Mouse (Mus musculus): ENCODE data around the gene Klhl10. TPM values are rescaled to one million over a fixed set of nuclear protein-coding genes. Genes with fewer than 3 reads are reported as not detected.

Gene Klhl10
- polyA plus RNA-seq, 1 experiment from 2014 or later, result 0.62 TPM

DNA sequence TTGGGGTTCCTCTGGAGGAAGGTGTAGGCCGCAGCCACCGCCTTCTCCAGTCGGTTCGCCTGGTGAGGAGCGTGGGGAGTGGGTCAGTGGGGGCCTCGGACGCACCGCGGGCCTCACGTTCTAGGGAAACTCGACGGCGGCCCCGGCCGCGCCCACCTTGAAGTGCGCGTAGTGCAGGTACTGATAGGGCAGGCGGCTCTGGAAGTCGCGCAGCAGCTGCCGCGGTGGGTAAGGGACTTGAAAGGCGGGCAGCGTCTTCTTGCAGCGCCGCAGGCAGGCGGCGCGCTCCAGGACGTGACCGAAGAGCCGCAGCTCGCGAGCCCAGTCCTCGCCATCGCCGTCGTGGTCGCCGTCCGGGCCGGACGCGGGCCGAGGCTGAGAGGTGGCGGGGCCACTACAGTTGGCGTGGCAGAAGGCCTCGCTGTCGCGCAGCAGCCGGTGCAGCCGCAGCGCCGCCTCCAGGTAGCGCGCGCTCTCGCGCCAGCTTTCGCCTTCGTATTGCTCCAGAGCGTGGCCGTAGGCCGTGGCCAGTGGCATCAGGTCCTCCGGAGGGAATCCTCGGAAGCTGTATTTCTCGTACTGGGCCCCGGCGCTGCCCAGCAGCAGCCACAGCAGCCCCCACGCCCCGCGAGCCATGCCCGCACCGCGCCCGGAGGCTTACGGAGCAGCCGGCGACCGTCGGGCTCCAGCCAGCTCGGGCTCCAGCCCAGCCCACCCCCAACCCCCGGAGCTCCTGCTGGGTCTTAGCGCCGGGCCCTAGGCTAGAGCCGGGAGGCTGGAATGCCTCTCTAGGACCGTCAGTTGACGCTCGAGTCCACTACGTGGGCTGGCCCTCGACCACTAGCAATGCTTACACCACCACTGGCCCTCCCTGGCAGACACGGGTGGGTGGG lies 27.4 kb upstream of the Klhl10 start, which contains the start of gene P3h4:
P3h4 (minus strand) TSS at position 816 of the 893 bp plus-strand sequence.
- 1% methylated on average over 93 of the region's 93 CpGs for WGBS
- Histone ChIP-seq H3K4me3 (peak within 1 kb of the TSS; percentile 77), H3K27ac (replicated peaks) (peak within 1 kb of the TSS; percentile 90), H3K27me3 (ENCODE audit: low read depth, poor library complexity, severe bottlenecking) (peaks cover 48% of the 10 kb centered on the region), H3K36me3 (peaks cover 1% of the 10 kb centered on the region; the same call in 1 of the 2 replicates), H3K9me3 (replicated peaks) (no peaks in the 10 kb centered on the region), H3K4me1 (peaks cover 47% of the 10 kb centered on the region)
- DNase-seq (ENCODE audit: low spot score), result peak; percentile 90

DNA sequence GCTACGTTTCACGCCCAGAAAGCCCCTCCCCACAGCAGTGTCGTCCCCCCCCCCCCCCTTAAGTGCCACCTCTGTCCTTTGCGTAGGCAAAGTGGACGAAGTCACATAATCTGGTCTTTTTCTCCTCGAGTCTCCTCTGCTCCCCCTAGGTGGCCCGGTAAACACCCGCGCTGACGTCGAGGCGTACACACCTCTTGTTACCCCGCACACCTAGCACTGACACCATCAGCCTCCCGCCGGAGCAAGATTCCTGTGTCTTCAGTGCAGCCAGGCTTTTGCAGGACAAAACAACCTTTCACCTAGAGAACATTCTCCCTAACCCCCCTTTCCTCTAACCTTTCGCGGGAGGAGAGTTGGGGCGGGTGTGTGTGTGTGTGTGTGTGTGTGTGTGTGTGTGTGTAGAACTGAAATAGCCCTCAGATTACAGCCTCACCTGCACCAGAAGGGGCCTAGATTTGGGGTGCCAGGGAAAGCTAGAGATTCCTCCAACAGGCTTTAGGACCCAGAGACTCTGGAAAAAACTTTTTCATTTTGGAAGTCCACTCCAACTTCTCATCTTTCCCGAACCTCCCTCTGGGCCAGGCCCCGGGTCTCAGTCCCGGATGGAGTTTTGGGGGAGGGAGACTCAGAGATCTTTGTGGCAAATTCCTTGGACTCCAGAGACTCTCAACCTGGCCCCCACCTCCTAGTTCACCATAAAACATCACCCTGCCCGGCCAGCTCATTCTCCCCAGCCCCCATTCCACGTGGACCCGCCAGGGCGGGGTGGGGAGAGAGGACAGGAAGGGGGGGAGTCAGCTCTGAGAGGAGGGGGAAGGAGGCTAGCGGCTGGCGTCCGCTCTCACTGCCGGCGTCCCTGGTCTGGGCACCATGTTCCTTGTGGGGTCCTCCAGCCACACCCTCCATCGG lies 26.5 kb upstream of the Klhl10 start, which contains the start of gene Fkbp10:
Fkbp10 (plus strand) TSS at position 784 of the 909 bp plus-strand sequence.
- H3K4me1 ChIP-seq, result peaks cover 47% of the 10 kb centered on the region
- H3K27ac ChIP-seq (replicated peaks), result peak within 1 kb of the TSS; percentile 90
- H3K27me3 ChIP-seq (ENCODE audit: low read depth, poor library complexity, severe bottlenecking), result peaks cover 48% of the 10 kb centered on the region
- no peaks in the 10 kb centered on the region; the same call in 1 of the 2 replicates for H3K36me3 ChIP-seq
- H3K9me3 ChIP-seq (replicated peaks), result no peaks in the 10 kb centered on the region
- DNase-seq (ENCODE audit: low spot score), result peak; percentile 66
- peak within 1 kb of the TSS; percentile 77 for H3K4me3 ChIP-seq
- WGBS, result under 1% methylated on average over 30 of the region's 31 CpGs

DNA sequence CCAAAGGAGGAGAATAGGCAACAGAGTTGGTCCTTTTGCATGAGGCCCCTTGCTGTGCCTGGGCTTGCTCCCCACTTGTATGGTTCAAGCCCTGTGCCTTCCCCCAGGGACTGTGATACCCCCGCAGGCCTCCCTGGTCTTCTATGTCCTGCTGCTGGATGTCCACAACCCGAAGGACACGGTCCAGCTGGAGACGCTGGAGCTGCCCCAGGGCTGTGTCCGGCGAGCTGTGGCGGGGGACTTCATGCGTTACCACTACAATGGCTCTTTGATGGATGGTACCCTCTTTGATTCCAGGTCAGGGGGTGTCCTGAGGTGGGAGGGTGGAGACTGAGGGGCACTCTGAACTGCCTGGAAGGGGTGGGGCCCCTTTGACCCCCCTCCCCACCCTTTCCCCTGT lies 20.2 kb upstream of the Klhl10 start:
- H3K27ac ChIP-seq (replicated peaks), result peak overlapping the region; percentile 23; the same call in 1 of the 2 replicates
- H3K36me3 ChIP-seq, result peaks cover 4% of the 10 kb centered on the region; the same call in 1 of the 2 replicates
- H3K4me3 ChIP-seq, result no peak overlapping the region
- H3K9me3 ChIP-seq (replicated peaks), result no peaks in the 10 kb centered on the region
- 64% methylated on average over 8 of the region's 8 CpGs for WGBS
- H3K4me1 ChIP-seq, result peaks cover 11% of the 10 kb centered on the region
- peaks cover 9% of the 10 kb centered on the region for H3K27me3 ChIP-seq (ENCODE audit: low read depth, poor library complexity, severe bottlenecking)
- no peak for DNase-seq (ENCODE audit: low spot score)

DNA sequence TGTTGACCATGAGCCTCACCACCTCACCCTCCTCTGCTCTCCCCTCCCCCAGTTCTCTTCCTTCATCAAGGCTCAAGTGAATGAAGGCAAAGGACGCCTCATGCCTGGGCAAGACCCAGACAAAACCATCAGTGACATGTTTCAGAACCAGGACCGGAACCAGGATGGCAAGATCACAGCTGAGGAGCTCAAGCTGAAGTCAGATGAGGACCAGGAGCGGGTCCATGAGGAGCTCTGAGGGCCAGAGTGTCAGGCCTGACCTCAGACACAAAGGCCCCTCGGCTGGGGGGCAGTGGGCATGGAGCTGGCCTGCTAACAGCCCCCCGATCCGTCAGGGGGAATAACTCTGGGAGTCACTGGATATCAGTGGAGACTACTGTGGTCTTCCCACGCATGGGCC lies 17.9 kb upstream of the Klhl10 start:
- no peak overlapping the region for H3K4me3 ChIP-seq
- H3K9me3 ChIP-seq (replicated peaks), result no peaks in the 10 kb centered on the region
- no peak for DNase-seq (ENCODE audit: low spot score)
- peaks cover 8% of the 10 kb centered on the region for H3K36me3 ChIP-seq
- H3K4me1 ChIP-seq, result peaks cover 11% of the 10 kb centered on the region
- no peaks in the 10 kb centered on the region for H3K27me3 ChIP-seq (ENCODE audit: low read depth, poor library complexity, severe bottlenecking)
- 92% methylated on average over 7 of the region's 7 CpGs for WGBS
- no peak overlapping the region for H3K27ac ChIP-seq (replicated peaks)

DNA sequence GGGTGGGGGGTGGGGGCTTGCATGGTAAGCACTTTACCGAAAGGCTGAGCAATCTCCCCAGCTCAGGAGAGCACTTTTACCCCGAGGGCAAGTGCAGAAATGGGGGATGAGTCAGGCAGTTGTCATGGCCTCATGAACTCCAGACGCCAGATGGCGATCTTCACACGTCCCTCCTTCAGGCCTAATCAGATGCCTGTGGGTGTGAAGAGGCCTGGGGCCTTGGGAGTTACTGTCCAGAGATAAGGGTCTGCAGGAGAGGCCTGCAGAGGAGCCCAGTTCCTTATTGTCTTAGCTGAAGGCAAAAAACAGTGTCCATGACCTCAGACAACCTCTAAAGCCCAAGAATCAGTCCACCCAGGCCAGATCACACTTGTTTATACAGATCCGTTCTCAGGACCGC lies 15.9 kb upstream of the Klhl10 start:
- peak; percentile 60 for DNase-seq (ENCODE audit: low spot score)
- H3K4me1 ChIP-seq, result peaks cover 11% of the 10 kb centered on the region
- H3K36me3 ChIP-seq, result peaks cover 28% of the 10 kb centered on the region
- H3K27me3 ChIP-seq (ENCODE audit: low read depth, poor library complexity, severe bottlenecking), result no peaks in the 10 kb centered on the region
- WGBS, result 35% methylated on average over 7 of the region's 7 CpGs
- H3K4me3 ChIP-seq, result no peak overlapping the region
- H3K27ac ChIP-seq (replicated peaks), result no peak overlapping the region
- H3K9me3 ChIP-seq (replicated peaks), result no peaks in the 10 kb centered on the region

DNA sequence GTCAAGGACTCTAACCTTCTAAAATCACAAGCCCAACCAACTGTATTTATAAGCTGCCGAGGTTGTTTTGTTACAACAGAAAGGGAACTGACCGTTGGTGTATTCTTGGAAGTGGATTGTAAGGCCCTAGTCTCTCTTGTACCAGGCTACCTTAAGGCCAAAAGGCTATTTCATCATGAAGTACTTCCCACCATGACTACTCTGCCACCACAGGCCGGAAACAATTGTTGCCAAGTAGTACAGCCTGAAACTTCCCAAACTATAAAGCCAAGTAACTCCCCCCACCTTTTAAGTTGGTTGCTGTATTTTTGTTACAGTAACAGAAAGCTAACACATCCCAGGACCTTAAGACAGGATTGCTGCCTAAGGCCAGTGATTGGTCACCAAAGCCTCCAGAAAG lies 14.9 kb upstream of the Klhl10 start:
- Histone ChIP-seq H3K36me3 (peaks cover 36% of the 10 kb centered on the region), H3K27me3 (ENCODE audit: low read depth, poor library complexity, severe bottlenecking) (no peaks in the 10 kb centered on the region), H3K4me3 (no peak overlapping the region), H3K27ac (replicated peaks) (no peak overlapping the region), H3K4me1 (peaks cover under 1% of the 10 kb centered on the region; the same call in 1 of the 2 replicates), H3K9me3 (replicated peaks) (no peaks in the 10 kb centered on the region)
- no peak for DNase-seq (ENCODE audit: low spot score)
- whole genome bisulfite sequencing, result 88% methylated on average over 3 of the region's 3 CpGs

DNA sequence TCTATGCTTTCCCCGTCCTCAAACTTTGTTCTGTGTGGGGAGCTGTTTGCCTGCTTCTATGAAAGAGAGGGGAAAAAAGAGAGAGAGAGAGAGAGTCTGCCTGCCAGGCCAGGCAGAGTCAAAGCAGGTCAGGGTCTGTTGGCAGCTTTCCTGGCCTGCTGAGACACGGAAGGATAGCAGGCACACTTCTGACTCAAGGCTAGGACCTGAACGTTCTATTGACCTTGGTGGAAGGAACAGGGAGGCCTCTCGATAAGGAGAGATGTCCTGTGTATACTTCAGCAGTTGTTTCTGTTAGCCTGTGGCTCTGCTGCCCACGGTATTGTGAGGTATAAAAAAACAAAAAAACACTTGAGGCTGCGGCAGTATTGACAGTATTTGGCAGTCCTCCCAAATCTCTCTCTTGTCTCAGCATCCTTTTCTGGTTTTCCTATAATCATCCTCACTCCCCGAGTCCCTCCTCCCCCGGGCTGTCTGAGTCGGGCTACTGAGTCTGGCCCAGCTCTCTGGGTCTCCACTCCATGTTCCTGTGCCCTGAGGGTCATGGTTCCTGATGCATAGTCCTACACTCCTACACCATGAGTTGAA lies 13.0 kb upstream of the Klhl10 start:
- H3K27ac ChIP-seq (replicated peaks), result no peak overlapping the region
- WGBS, result 88% methylated on average over 9 of the region's 9 CpGs
- H3K4me1 ChIP-seq, result no peaks in the 10 kb centered on the region
- H3K4me3 ChIP-seq, result no peak overlapping the region
- no peaks in the 10 kb centered on the region for H3K27me3 ChIP-seq (ENCODE audit: low read depth, poor library complexity, severe bottlenecking)
- H3K36me3 ChIP-seq, result peaks cover 51% of the 10 kb centered on the region
- no peaks in the 10 kb centered on the region for H3K9me3 ChIP-seq (replicated peaks)
- no peak for DNase-seq (ENCODE audit: low spot score)

DNA sequence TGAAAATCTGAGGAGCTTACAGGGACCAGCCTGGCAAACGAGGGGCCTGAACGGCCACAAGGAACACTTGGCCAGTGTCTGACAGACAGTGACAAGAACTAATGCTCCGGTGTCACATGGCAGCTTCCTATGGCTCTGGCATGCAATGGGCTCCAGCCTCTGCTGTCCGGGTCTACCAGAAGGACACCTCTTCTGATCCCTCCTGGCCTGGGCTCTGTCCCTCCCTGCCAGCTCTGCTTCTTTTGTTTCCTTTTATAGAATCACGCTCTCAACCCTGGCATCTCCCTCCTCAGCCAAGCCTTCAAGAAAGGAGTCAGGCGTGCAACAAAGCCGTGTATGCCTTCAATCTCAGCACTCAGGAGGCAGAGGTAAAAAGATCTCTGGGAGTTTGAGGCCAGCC lies 11.7 kb upstream of the Klhl10 start:
- H3K4me1 ChIP-seq, result 0 out of 2 replicates have a peak, but pooled peaks cover 2% of the 10 kb centered on the region
- DNase-seq (ENCODE audit: low spot score), result no peak
- H3K9me3 ChIP-seq (replicated peaks), result no peaks in the 10 kb centered on the region
- H3K27me3 ChIP-seq (ENCODE audit: low read depth, poor library complexity, severe bottlenecking), result no peaks in the 10 kb centered on the region
- no peak overlapping the region for H3K27ac ChIP-seq (replicated peaks)
- H3K4me3 ChIP-seq, result no peak overlapping the region
- H3K36me3 ChIP-seq, result peaks cover 60% of the 10 kb centered on the region
- 91% methylated on average over 7 of the region's 7 CpGs for WGBS

DNA sequence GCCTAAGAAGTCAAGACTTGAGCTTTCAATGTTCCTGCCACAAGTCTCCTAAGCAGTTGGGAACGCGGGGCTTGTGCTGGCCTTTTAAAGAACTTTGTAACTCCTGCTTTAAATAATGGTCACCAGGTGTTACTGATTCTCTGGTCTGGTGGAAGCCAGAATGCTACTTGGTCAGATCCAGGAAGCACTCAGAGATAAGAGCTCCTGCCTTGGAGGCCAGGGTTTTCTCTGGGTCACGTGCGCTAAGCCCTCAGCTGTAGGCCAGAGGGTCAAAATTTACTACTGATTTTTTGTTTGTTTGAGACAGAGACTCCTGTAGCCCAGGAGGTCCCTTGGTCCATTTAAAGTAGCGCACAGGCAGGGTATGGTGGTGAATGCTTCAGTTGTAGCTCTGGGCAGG lies 9.7 kb upstream of the Klhl10 start:
- no peaks in the 10 kb centered on the region for H3K9me3 ChIP-seq (replicated peaks)
- no peak for DNase-seq (ENCODE audit: low spot score)
- no peak overlapping the region for H3K4me3 ChIP-seq
- 92% methylated on average over 5 of the region's 5 CpGs for WGBS
- H3K27me3 ChIP-seq (ENCODE audit: low read depth, poor library complexity, severe bottlenecking), result no peaks in the 10 kb centered on the region
- H3K4me1 ChIP-seq, result peaks cover 17% of the 10 kb centered on the region
- H3K27ac ChIP-seq (replicated peaks), result no peak overlapping the region
- peaks cover 79% of the 10 kb centered on the region for H3K36me3 ChIP-seq

DNA sequence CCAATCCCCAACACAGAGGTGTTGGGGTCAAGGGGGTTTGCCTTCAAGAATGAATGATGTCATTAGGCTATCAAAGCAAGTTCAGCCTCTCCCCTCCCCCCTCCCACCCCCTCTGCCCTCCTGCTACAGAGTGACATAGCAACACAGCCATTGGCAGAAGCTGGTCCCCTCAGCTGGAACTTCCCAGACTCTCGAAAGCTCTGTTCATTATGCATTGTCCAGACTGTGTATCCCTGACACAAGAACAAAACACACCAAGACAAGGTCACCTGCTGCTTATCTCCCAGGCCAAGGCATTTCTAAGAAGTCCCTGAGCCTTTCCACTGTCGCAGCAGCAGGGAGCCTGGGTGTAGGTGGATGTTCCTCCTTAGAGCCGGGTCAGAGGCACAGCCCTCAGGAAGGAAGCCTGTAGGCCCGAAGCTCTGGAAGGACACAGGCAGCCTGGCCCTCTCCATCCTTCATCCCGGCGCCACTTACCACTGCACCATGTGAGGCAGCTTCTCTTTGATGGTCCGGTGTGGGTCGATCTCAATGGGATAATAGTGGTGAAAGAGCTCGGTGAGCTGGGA lies 6.0 kb upstream of the Klhl10 start:
- Histone ChIP-seq H3K4me1 (peaks cover 41% of the 10 kb centered on the region), H3K27ac (replicated peaks) (no peak overlapping the region), H3K4me3 (no peak overlapping the region), H3K36me3 (peaks cover 82% of the 10 kb centered on the region), H3K27me3 (ENCODE audit: low read depth, poor library complexity, severe bottlenecking) (no peaks in the 10 kb centered on the region), H3K9me3 (replicated peaks) (no peaks in the 10 kb centered on the region)
- WGBS, result 43% methylated on average over 9 of the region's 9 CpGs
- DNase-seq (ENCODE audit: low spot score), result peak; percentile 39

DNA sequence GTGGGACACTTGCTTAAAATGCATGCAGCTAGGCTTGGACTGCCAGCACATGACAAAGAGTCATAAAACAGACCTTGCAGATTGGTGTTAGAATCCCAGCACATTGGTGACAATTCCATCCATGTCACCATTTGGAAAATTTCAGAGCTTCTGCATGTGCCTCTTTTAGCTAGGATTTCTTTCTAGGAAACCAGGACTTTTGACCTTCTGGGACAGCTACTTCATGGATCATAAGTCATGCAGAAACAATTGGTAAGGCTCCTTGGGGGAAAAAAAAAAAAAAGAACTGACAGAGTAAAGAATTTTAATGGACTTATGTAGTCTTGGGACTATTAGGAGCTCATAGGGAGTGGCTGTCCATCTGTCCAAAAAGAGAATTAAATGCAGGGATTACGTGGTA lies 3.8 kb upstream of the Klhl10 start:
- DNase-seq (ENCODE audit: low spot score), result no peak
- no peaks in the 10 kb centered on the region for H3K9me3 ChIP-seq (replicated peaks)
- WGBS, result 77% methylated on average over 1 of the region's 1 CpGs
- no peak overlapping the region for H3K4me3 ChIP-seq
- peaks cover 63% of the 10 kb centered on the region for H3K36me3 ChIP-seq
- H3K4me1 ChIP-seq, result peaks cover 51% of the 10 kb centered on the region
- 0 out of 2 replicates have a peak, but pooled peaks cover 3% of the 10 kb centered on the region for H3K27me3 ChIP-seq (ENCODE audit: low read depth, poor library complexity, severe bottlenecking)
- no peak overlapping the region for H3K27ac ChIP-seq (replicated peaks)

Data from midbrain, embryonic 10.5 days (tissue).